Mouse (Mus musculus) left cerebral cortex, postnatal 4 days (tissue): ENCODE measurements around the gene Rab11fip3. TPM values are rescaled to one million over a fixed set of nuclear protein-coding genes. Genes with fewer than 3 reads are reported as not detected.
"Not testable (repeated sequence)": the region's sequence is repeated elsewhere in the genome, so short reads cannot be mapped to it uniquely, and the experiment has no call there.

Experiments
- DNase-seq: peaks from one replicate; pipeline ENCODE4 v3.0.0-alpha.2; 2022
- intact Hi-C: fragments of 180-260 bp; cut with DNase I; formaldehyde crosslinking; loops from one replicate; pipeline ENCODE4 v1.15.1; 2025
- total RNA-seq, 2 experiments: library from RNA; stranded (reverse); gene quantifications; 2 replicates each; pipeline ENCODE4 v1.2.3; 2021

The Rab11fip3 gene
- 10 to 100 TPM; 79.6 to 82.5 TPM for total RNA-seq

DNA sequence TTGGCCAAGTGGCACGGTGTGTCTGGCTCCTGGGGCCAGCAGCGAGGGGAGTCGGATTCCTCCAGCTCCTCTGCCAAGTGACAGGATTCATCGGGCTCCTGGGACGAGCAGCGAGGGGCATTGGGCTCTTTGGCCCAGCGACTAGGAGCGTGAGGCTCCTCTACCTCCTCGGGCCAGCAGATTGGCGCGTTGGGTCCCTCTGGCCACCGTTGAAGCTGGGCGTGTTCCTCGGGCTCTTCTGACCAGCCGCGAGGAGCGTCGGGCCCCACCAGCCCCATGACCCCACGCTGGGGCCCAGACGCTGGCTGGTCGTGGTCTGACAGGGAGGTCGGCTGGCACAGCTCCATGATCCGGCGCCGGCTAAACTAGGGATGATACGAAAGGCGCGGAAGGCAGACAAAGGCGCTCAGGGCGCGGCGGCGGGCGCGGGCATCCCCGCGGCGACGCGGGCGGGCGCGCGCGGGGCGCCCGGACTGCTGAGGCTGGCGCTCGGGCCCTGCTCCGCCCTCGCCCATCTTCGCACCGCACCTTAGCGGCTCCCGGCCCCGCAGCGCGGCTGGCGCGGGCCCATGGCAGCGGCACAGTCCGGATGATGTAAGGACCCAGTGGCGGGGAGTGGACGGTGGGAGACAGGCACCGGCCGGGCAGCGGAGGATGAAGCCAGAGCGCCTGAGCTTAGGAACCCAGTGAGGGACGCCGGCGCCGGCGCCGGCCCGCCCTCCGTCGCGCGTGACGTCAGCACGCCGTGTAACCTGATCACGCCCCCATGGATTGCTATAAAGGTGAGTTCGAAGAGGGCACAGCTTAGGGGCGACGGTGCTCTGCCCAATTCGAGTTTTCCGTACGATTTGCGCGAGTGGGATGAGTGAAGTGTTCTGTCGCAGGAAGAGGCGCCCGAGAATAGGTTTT is at the start of gene Rab11fip3:
Rab11fip3 (minus strand) TSS at position 725 of the 909 bp plus-strand sequence.
- intact Hi-C loops, result no loop called here
- DNase-seq, result peak; percentile 90

DNA sequence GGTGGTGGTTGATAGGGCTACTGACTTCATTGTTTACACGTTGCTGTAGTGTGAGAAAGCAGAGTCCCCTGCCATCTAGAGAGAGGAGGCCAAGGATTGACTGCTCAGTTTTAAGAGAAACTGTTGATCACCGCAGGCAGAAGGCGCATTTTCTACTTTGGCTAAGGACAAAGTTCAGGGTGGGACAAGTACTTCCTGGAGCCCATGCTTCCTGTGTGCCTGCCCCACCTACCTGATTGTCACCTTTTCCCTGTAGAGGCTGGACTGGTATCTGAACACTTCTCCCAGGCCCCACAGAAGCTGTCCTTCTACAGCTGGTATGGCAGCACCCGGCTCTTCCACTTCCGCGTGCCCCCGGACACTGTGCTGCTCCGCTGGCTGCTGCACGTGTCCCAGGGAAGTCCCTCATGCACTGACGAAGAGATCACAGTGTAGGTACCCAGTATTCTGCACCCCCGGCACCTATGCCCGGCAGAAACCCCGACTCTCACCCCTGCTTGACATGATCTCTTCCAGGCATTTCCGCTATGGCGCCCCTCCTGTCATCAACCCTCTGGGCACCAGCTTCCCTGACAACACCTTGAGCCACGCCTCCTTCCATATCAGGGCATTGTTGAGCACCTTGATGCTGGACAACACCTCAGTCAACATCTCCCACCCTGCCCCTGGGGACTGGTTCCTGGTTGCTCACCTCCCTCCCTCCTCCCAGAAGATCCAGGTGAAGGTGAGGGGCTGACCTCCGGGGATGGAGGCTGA is 47.3 kb upstream of the Rab11fip3 start:
- intact Hi-C loops, result no loop called here
- no peak for DNase-seq

DNA sequence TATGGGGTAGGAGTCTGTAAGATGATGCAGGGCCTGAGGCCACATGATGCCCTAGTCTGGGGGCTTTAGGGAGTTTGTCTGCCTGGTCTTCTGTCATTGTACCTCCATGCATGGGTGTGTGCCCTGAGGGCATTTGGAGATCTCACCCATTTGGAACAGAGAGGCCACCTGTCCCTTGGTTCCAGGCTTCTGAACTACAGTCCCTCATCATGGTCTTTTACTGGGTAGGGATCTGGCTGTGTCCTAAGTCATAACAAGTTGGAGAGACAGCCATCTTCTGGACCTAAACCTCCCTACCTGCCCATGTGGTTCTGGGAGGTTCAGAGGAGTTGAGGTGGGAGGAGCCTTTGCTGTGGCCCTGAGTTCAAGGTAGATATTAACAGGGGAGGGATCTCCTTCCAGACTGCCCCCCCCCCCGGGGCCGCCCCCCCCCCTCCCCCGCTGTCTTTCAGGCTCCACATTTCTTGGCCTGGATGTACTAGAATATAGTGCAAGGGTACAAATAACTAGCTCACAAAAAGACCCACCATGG is 46.7 kb upstream of the Rab11fip3 start:
- intact Hi-C loops, result no loop called here
- DNase-seq, result no peak

DNA sequence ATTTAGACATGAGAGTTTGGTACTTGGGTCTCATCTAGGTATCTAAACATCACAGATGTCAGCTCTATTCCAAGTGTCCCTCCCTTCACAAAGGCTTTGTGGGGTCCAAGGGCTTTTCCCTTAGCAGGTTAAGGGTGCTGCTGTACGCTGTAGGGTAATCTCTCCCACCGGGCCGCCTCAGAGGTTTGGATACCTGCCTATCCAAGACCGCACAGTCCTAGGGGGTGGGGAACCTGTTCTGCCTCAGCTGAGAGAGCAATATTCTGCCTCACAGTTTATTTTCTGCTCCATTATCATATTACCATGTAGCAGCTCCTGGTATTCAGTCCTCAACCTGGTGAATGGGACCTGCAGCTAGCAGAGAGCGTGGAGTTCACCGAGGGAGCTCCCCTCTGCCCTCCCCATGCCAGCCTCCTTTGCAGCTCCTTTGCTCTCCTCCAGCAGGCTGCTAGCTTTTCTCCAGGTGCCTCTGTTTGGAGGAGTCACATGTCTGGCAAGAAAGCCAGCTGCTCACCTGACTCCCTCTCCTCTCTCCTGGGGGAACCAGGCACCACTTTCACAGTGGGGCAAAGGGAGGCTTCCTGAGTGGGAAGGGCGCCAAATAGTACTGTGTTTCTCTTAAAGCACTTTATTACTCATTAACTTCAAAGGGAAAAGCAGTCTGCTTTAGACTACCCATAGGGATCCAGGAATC is 46.0 kb upstream of the Rab11fip3 start:
- intact Hi-C loops, result no loop called here
- no peak for DNase-seq

DNA sequence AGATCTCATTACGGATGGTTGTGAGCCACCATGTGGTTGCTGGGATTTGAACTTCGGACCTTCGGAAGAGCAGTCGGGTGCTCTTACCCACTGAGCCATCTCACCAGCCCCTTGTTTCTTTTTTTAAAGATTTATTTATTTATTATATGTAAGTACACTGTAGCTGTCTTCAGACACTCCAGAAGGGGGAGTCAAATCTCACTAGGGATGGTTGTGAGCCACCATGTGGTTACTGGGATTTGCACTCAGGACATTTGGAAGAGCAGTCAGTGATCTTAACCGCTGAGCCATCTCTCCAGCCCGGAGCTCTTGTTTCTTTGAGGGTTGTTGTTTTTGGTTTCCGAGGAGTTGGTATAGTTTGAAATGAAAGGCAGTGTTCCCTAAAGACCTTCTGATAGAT is 45.1 kb upstream of the Rab11fip3 start:
- intact Hi-C loops, DNase-seq: not testable (repeated sequence)

DNA sequence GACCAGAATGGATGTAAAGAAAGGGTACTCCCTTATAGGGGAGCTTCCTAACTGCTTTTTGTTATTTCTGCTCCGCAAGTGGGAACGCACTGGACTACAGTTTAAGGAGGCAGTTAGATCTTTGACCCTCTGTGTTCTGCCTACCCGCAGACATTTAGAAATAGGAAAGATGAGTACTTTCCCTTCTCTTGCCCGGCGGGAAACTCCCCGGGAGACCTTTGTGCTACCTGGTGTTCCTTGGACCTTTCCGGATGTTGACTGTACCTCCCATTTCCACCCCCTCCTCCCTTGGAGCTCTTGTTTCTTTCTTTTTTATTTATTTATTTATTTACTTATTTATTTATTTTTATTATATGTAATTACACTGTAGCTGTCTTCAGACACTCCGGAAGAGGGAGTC is 44.7 kb upstream of the Rab11fip3 start:
- intact Hi-C loops, result no loop called here
- no peak for DNase-seq

DNA sequence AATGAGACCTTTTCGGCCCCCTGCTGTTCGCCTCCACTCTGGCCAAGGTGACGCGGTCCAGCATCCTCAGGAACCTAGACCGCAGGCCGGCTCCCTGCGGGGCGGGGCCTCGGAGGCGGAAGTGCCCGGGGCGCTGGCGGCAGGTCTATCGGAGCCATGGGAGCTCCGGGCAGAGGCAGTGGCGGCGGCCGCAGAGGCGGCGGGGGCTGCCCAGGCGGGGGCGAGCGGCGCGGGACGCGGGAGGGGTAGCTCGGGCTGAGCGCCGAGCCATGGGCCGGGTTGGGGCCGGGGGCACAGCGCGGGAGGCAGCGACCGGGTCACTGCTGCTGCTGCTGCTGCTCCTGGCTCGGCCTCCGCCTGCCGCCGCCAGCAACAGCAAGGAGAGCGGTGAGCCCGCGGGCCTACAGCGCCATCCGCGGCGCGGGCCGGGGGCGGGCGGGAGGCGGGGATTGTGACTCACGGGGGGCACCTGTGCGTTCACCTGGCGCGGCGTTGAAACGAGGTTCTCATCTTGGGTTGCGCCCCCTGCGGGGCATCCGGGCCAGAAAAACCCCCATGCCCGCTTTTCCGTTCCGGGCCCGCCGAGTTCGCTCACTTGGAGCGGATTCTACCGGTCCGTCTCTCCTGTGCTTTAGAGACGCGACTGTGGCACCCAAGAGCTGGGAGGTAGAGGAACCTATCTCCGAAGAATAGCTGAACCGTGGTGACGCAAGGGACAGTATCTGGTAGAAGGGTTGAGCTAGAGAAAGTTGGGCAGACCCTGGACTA is 44.0 kb upstream of the Rab11fip3 start, which contains the start of gene Tmem8:
Tmem8 (plus strand) TSS at position 119 of the 768 bp plus-strand sequence.
- intact Hi-C loops, result no loop called here
- peak; percentile 54 for DNase-seq

DNA sequence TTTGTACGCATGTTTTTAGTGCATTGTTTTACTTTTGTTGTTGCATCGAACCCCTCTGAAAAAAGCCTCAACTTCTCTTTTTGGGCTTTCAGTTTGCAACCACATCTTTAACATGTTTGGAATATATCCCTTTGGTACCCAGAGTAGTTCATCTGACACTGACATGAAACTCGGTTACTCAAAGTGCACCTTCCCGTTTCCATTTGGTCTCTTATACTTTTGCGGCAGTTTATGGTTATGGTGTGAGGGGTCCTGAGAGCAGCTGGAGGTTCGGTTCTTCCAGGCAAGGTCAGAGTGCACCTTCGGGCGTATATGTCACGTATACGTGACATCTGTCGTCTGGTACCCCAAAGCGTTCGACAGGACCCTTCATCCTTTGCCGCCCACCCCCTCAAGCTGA is 43.4 kb upstream of the Rab11fip3 start:
- no peak for DNase-seq
- intact Hi-C loops, result no loop called here

DNA sequence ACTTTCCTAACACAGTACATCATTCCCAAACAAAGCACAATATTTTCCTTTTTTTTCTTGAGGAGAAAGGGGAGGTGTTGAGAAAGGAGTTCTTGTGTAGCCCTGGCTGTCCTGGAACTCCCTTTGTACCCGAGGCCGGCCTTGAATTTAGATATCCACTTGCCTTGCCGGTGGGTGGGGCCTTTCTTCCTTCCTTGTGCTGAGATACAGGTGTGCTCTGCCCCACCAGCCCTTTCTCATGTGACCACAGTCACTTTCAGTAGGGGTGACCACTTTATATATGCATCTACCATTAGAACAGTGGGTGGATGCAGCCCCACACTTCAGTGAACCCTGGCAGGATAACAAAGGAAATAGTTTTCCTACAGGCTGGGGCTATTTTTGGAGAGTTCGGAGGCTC is 42.4 kb upstream of the Rab11fip3 start:
- no peak for DNase-seq
- intact Hi-C loops, result no loop called here

DNA sequence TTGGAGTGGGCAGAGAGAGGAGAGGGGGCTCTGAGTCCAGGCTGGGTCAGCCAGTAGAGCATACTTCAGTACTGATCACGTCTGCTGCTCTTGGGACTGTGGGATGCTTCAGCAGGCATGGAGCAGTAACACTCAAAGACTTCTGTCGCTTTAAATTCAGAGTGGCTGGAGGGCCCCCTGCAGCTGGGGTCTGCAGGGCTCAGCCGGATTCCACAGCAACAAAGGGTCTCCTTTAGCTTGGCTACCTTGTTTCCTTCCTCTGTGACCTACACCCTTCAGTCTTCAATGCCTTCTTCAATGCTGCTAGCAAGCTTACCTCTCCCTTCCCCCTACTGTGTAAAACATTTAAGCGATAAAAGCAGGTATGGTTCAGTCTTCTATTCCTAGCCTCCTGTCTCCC is 41.7 kb upstream of the Rab11fip3 start:
- DNase-seq, result no peak
- intact Hi-C loops, result no loop called here

DNA sequence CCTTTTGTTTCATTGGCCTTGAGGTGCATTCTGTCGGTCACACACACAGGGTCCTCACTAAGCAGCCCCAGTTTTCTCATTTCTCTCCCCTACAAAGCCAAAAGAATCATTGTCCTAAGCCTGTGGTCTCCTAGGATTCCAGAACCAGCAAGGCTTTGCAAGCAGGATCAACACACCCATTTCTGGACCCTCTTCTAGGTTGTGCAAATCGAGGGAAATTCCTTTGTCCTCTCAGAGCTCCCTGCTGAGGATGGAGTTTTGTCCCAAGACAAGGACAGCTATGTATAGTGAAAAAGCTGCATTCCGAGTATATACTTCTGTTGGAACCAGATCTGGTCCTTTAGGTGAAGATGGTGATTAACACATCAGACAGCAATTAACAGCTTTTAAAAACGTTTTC is 40.8 kb upstream of the Rab11fip3 start:
- intact Hi-C loops, result no loop called here
- DNase-seq, result no peak

DNA sequence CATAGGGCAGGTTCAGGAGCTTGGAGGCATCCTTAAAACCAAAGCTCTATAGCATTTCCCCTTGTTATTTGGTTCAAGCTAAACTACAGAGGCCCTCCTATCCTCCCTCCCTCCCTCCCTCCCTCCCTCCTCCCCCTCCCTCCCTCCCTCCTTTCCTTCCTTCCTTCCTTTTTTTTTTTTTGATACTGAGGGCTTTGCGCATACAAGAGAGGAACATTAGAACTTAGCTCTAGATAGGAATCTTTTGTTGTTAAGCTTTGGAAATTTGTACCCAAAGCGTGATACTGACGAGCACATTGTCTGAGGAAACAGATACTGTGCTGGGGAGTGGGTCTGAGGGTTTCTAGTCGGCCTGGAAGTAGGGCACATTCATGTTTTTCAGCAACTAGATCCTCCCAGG is 36.3 kb upstream of the Rab11fip3 start:
- intact Hi-C loops, result no loop called here
- DNase-seq, result no peak

DNA sequence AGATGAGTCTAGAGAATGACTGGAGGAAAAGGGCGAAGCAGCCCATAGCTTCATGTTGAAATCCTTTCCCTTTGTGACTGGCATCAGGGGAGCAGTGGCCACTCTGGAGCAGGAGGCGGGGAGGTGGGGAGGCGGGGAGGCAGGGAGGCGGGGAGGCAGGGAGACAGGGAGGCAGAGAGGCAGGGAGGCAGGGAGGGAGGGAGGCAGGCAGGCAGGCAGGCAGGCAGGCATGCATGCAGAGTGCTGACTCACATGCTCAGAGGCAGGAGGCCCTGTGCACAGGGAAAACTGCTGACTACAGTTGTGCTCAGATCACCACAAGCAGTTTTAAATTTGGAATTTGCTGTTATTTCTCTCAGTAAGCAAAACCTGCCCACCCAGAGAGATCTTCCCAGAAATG is 32.1 kb upstream of the Rab11fip3 start:
- intact Hi-C loops, result no loop called here
- no peak for DNase-seq

DNA sequence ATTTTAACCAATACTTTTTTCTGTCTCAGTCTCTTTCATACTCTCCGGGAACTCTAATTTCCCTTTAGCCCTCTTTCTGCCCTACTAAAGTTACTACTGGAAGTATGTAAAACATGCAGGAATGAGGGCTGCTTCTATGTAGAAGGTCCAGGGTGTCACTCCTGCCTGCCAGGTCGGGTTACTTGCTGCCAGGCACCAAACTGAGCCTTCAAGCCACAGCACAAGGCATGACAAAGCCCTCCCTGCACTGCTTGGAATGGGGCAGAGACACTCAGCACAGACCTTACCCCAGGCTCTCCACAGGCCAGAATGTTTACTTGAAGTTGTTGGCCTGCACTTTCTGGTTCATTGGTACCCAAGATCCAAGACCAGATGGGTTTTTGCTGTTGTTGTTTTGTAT is 30.8 kb upstream of the Rab11fip3 start:
- intact Hi-C loops, result no loop called here
- no peak for DNase-seq

DNA sequence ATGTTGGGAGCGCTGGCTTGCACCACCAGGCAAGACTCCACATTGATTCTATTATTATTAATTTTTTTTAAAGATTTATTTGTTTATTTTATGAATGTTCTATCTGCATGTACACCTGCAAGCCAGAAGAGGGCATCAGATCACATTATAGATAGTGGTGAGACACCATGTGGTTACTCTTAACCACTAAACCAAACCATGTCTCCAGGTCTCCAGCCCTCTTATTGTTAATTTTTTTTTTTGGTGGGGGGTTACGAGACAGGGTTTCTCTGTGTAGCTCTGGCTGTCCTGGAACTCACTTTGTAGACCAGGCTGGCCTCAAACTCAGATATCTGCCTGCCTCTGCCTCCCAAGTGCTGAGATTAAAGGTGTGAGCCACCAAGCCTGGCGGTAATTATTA is 30.0 kb upstream of the Rab11fip3 start:
- intact Hi-C loops, DNase-seq: not testable (repeated sequence)

DNA sequence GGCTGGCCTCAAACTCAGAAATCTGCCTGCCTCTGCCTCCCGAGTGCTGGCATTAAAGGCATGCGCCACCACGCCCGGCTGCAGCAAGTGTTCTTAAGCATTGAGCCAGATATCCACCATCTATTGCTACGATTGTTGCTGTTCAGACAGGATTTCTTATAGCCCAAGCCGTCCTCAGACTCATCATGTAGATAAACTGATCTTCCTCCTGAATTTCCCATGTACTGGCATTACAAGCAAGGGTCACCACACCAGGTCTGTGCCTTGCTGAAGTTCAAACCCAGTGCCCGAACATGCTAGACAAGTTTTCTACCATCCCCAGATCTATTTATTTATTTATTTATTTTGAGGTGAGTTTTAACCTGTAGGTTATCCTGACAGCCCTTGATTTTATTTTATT is 29.1 kb upstream of the Rab11fip3 start:
- intact Hi-C loops, result no loop called here
- DNase-seq, result no peak

DNA sequence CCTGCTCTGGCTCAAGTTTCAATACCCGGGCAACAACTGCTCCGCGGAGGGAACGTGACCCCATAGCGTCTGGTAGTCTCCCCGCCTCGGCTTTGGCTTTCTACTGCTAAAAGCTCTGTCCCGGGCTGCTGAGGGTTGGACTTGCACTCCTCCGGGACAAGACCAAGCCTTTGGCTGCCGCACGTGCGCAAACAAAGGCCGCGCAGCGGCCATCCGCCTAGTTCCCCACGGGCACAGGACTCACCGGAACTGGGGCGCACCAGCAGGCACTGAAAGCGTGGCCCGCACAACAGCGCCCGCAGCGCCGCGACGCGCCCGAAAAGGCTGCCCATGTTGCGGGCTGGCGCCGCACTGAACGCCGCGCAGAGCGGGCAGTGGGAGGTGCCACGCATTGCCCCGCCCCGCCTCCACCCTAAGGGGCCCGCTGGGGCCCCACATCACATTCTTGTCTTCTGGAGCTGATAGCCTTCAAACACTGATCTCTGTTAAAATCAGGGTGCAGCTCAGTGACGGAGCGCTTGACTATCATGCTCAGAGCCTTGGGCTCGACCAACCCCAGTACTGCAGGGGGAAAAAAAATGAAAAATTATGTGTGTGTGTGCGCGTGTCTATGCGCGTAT is 25.9 kb upstream of the Rab11fip3 start, which contains the start of gene Nme4:
Nme4 (minus strand) TSS at position 482 of the 620 bp plus-strand sequence.
- intact Hi-C loops, result no loop called here
- peak; percentile 61 for DNase-seq

DNA sequence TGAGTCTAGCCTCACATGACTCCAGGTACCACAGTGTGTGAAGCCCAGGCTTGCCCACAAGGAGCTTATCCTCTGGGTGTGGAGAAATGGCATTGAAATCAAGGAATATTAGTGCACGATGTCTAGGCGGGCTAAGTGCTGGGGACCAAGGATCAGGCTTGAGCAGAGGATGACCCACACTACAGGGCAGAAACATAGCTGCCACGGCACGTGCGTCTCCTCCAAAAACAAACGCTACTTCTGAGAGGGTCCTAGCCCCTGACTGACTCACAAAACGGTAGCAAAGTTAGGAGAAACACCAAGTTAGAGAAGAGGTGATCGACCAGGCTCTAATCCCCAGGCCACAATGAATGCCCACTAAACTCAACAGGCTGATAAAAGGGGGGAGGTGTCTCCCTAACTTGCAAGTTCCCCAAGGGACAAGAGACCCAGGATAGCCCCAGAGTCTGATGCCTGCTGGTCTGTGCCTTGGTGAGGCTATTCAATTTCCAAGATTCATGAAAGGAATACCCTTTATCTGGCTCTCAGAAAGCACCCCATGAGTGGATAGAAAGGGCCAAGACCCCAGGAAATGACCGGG is 25.3 kb upstream of the Rab11fip3 start:
- intact Hi-C loops, result no loop called here
- no peak for DNase-seq

DNA sequence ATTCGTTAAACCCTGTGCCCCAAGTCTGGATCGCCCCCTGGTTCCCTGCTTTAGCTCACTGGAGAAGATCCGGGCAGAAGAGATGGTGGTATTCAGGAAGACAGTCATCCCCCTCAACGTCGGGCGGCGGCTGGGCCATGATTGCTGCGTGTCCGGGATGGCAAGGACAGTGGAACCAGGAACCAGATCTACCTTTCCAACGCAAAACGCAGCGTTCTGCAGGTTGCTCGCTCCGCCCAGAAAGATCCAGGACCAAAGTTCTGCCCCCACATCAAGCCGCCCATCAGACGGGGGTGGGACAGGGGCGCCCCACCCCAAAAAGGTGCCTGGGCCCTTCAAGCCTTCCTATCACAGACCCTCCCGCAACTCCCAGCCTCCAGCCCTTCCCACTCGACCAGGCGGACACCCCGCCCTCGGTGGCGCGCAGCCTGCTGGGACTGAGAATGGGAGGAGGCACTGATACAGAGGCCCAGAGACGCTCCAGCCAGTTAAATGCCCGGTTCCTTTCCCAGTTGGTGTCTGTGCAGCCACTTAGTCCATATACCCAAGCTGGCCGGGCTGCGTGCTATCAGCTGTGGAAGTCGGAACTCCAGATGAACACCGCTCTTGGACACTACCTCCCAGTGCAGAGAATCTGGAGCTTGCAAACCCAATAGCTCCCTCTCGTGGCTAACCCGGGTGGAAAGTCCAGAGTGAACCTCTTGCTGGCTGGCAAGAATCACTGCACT is 20.7 kb upstream of the Rab11fip3 start, which contains the start of gene Decr2:
Decr2 (minus strand) TSS at position 433 of the 728 bp plus-strand sequence.
- peak; percentile 90 for DNase-seq
- intact Hi-C loops, result no loop called here
